Mouse (Mus musculus): ENCODE results near the gene Unc50. TPM values are rescaled to one million over a fixed set of nuclear protein-coding genes. Genes with fewer than 3 reads are reported as not detected.

Gene Unc50
- total and polyA plus RNA-seq, 3 experiments: 61.8 to 609 (median 62.3) TPM

DNA sequence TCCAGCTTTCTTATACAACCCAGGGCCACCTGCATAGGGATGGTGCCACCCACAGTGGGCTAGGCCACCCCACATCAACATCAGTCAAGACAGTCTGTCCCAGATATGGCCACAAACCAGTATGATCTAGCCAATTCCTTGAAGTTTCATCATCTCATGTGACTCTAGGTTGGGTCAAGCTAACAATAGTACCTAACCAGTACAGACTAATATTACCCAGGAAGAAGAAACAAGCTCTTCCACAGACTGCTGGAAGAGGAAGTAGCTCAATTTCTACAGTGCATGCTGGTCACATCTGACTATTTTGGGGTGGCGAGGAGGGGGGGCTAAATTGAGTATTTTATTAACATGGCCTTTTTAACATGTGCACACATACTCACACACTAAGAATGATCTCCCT lies 56.5 kb downstream of the Unc50 start:
- Histone ChIP-seq H3K27ac (ENCODE audit: control insufficient read depth, low read depth, low read length) (no peak overlapping the region), H3K9ac (ENCODE audit: control insufficient read depth, low read depth, low read length, poor library complexity, severe bottlenecking) (no peak overlapping the region), H3K27me3 (ENCODE audit: control insufficient read depth in 1 of 2, insufficient read depth in 2 of 2, low read length in 2 of 2) (no peaks in the 10 kb centered on the region), H3K4me1 (ENCODE audit: control insufficient read depth in 1 of 2, insufficient read depth in 2 of 2, low read length in 2 of 2) (peaks cover 0 to 5% of the 10 kb centered on the region in 2 experiments; a peak in 1 of 4 replicates), H3K9me3 (replicated peaks; ENCODE audit: insufficient read depth, low read length) (no peaks in the 10 kb centered on the region), H3K79me2 (ENCODE audit: control insufficient read depth, insufficient read depth, low read length, poor library complexity) (no peaks in the 10 kb centered on the region), H3K4me3 (ENCODE audit: control insufficient read depth in 1 of 2, insufficient read depth in 1 of 2, low read depth in 2 of 2, low read length in 2 of 2) (no peak overlapping the region), H3K36me3 (ENCODE audit: control insufficient read depth in 1 of 2, insufficient read depth in 2 of 2, low read length in 2 of 2) (peaks cover 0 to 5% of the 10 kb centered on the region in 2 experiments; a peak in 2 of 4 replicates)
- DNase-seq (ENCODE audit: low read depth, low spot score): no peak
- TF ChIP-seq POLR2AphosphoS2 (IDR thresholded peaks at IDR 0.05; ENCODE audit: low read length) (no peak), CTCF (IDR thresholded peaks at IDR 0.05 in 2 of 3, conservative IDR thresholded peaks at IDR 0.05 in 1 of 3; ENCODE audit: control insufficient read depth in 1 of 3, insufficient read depth in 1 of 3, low read depth in 2 of 3, low read length in 3 of 3, poor library complexity in 1 of 3, severe bottlenecking in 1 of 3) (no peak), ZNF384 (IDR thresholded peaks at IDR 0.05; ENCODE audit: low read depth, low read length) (no peak), MAX (IDR thresholded peaks at IDR 0.05; ENCODE audit: low read length) (no peak), ZKSCAN1 (IDR thresholded peaks at IDR 0.05; ENCODE audit: low read depth, low read length) (no peak), ZC3H11A (IDR thresholded peaks at IDR 0.05; ENCODE audit: low read depth, low read length) (no peak), KAT2A (conservative IDR thresholded peaks at IDR 0.05; ENCODE audit: low read depth, low read length) (no peak), CHD1 (IDR thresholded peaks at IDR 0.05; ENCODE audit: low read depth, low read length) (no peak), MEF2A (IDR thresholded peaks at IDR 0.05; ENCODE audit: extremely low read depth, insufficient replicate concordance, low read depth, low read length, poor library complexity, severe bottlenecking) (no peak), TCF12 (IDR thresholded peaks at IDR 0.05; ENCODE audit: low read depth, low read length) (no peak)

DNA sequence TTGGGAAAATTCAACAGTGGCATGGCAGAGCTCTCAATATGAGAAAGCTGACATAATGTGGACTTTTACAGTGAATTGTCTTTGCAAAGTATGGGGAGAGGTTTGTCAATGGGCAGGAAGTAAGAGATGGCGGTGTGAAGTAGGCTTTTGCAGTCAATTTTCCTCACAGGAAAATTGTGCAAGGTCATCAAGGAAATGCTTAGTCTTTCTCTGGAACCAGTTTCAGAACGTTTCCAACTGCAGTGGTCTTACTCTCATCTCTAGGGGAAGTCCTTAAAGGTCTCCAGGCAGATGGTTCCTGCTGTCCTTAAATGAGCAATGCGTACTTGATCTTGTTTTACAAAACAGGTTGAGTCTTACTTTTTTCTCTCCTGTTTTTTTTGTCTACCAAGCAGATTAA lies 57.1 kb downstream of the Unc50 start:
- no peaks in the 10 kb centered on the region for H3K9me3 ChIP-seq (replicated peaks; ENCODE audit: insufficient read depth, low read length)
- no peak overlapping the region for H3K4me3 ChIP-seq (ENCODE audit: control insufficient read depth in 1 of 2, insufficient read depth in 1 of 2, low read depth in 2 of 2, low read length in 2 of 2)
- H3K27me3 ChIP-seq (ENCODE audit: control insufficient read depth in 1 of 2, insufficient read depth in 2 of 2, low read length in 2 of 2): no peaks in the 10 kb centered on the region
- peaks cover 0 to 7% of the 10 kb centered on the region in 2 experiments; a peak in 2 of 4 replicates for H3K36me3 ChIP-seq (ENCODE audit: control insufficient read depth in 1 of 2, insufficient read depth in 2 of 2, low read length in 2 of 2)
- H3K4me1 ChIP-seq (ENCODE audit: control insufficient read depth in 1 of 2, insufficient read depth in 2 of 2, low read length in 2 of 2): peaks cover 0 to 6% of the 10 kb centered on the region in 2 experiments; a peak in 1 of 4 replicates
- TF ChIP-seq GATA1 (IDR thresholded peaks at IDR 0.05; ENCODE audit: low read depth, low read length) (no peak), MAX (IDR thresholded peaks at IDR 0.05; ENCODE audit: low read length) (no peak), ZMIZ1 (IDR thresholded peaks at IDR 0.05; ENCODE audit: low read depth, low read length) (no peak), HCFC1 (IDR thresholded peaks at IDR 0.05; ENCODE audit: low read depth, low read length) (no peak), POLR2AphosphoS5 (IDR thresholded peaks at IDR 0.05; ENCODE audit: borderline replicate concordance, low read depth, low read length) (no peak), SMC3 (IDR thresholded peaks at IDR 0.05; ENCODE audit: low read depth, low read length) (no peak), JUND (IDR thresholded peaks at IDR 0.05; ENCODE audit: low read depth, low read length) (no peak), MYB (IDR thresholded peaks at IDR 0.05; ENCODE audit: low read depth, low read length) (no peak), MXI1 (IDR thresholded peaks at IDR 0.05; ENCODE audit: low read depth, low read length) (no peak), MAFK (IDR thresholded peaks at IDR 0.05; ENCODE audit: borderline replicate concordance, low read depth, low read length) (no peak), CTCF (IDR thresholded peaks at IDR 0.05 in 2 of 3, conservative IDR thresholded peaks at IDR 0.05 in 1 of 3; ENCODE audit: control insufficient read depth in 1 of 3, insufficient read depth in 1 of 3, low read depth in 2 of 3, low read length in 3 of 3, poor library complexity in 1 of 3, severe bottlenecking in 1 of 3) (no peak), TBP (IDR thresholded peaks at IDR 0.05; ENCODE audit: low read depth, low read length) (no peak)
- H3K79me2 ChIP-seq (ENCODE audit: control insufficient read depth, insufficient read depth, low read length, poor library complexity): no peaks in the 10 kb centered on the region
- DNase-seq (ENCODE audit: low read depth, low spot score): no peak
- H3K9ac ChIP-seq (ENCODE audit: control insufficient read depth, low read depth, low read length, poor library complexity, severe bottlenecking): no peak overlapping the region
- H3K27ac ChIP-seq (ENCODE audit: control insufficient read depth, low read depth, low read length): no peak overlapping the region

Data from MEL (cell line).